9 mouse cellular contexts compared by ENCODE assay signal in the genomic region with DNA sequence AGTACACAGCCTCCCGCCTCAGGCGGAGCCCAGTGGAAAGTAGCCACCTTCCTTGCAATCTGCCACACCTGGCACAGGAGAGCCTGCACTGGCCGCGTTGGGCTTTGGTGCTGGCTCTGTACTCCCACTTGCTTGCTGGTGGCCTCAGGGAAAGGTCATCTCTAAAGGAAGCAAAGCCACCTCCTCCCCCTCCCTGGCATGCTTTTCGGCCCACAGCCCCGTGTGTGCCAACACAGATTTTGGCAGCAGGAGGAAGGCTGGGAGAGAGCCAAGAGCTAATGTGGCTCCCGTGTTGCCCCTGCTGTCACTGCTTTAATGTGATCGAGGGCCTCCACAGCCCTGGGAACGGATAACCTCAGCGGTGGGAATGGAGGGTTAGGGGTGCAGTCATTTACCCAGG.
DNase-seq lines count a peak whose midpoint lies in the region; ATAC-seq and TF ChIP-seq lines count a peak whose summit lies in the region.
"Had no signal": no experiment of that assay in that cellular context is flagged by ENCODE, and none has a peak within 500 bp of the region (broad histone marks: within the 10 kb centered on the region; RNA-seq: fewer than 3 reads in every experiment).

No protein-coding gene starts in this region.

- no peak overlapping the region for H3K9ac ChIP-seq in heart, embryonic 12.5 days
- H3K9ac ChIP-seq in forebrain, embryonic 15.5 days (replicated peaks): no peak overlapping the region
- 0 out of 2 replicates have a peak overlapping the region, but pooled peaks have one; percentile 24 for H3K9ac ChIP-seq in hindbrain, embryonic 13.5 days
- no peak overlapping the region for H3K9ac ChIP-seq in lung, postnatal 0 days (replicated peaks; ENCODE audit: low read depth)
- no peak overlapping the region for H3K9ac ChIP-seq in intestine, embryonic 16.5 days (ENCODE audit: low read depth, low read length)

- H3K4me1 ChIP-seq in heart, embryonic 12.5 days (replicated peaks): peaks cover 18% of the 10 kb centered on the region
- H3K4me1 ChIP-seq in forebrain, embryonic 15.5 days: peaks cover 52% of the 10 kb centered on the region
- peaks cover 67% of the 10 kb centered on the region for H3K4me1 ChIP-seq in hindbrain, embryonic 13.5 days (replicated peaks)
- H3K4me1 ChIP-seq in lung, postnatal 0 days (ENCODE audit: insufficient read depth, low read depth, low read length): no peaks in the 10 kb centered on the region
- peaks cover 8% of the 10 kb centered on the region for H3K4me1 ChIP-seq in intestine, embryonic 16.5 days (ENCODE audit: control insufficient read depth, insufficient read depth, low read length)

- 50% methylated on average over 10 of the region's 10 CpGs for WGBS in heart, embryonic 12.5 days
- WGBS in forebrain, embryonic 15.5 days: 11% methylated on average over 10 of the region's 10 CpGs
- WGBS in hindbrain, embryonic 13.5 days: 29% methylated on average over 10 of the region's 10 CpGs
- 43% methylated on average over 10 of the region's 10 CpGs for WGBS in lung, postnatal 0 days
- 54% methylated on average over 10 of the region's 10 CpGs for WGBS in intestine, embryonic 16.5 days

- H3K4me3 ChIP-seq in heart, embryonic 12.5 days: no peak overlapping the region
- no peak overlapping the region for H3K4me3 ChIP-seq in forebrain, embryonic 15.5 days
- no peak overlapping the region for H3K4me3 ChIP-seq in hindbrain, embryonic 13.5 days
- H3K4me3 ChIP-seq in lung, postnatal 0 days (ENCODE audit: low read depth, low read length): no peak overlapping the region
- no peak overlapping the region for H3K4me3 ChIP-seq in intestine, embryonic 16.5 days (ENCODE audit: low read length)

- no peak for TF ChIP-seq CTCF in lung, postnatal 0 days (IDR thresholded peaks at IDR 0.05)

- no peak overlapping the region for H3K27ac ChIP-seq in heart, embryonic 12.5 days (ENCODE audit: poor library complexity, severe bottlenecking)
- peak overlapping the region; percentile 63 for H3K27ac ChIP-seq in forebrain, embryonic 15.5 days (replicated peaks)
- peak overlapping the region; percentile 83 for H3K27ac ChIP-seq in hindbrain, embryonic 13.5 days
- no peak overlapping the region for H3K27ac ChIP-seq in lung, postnatal 0 days (ENCODE audit: low read length)
- H3K27ac ChIP-seq in intestine, embryonic 16.5 days (ENCODE audit: low read length): no peak overlapping the region
- H3K27ac ChIP-seq: left cerebral cortex, adult 2 months had no signal

- TF ChIP-seq EP300 in lung, postnatal 0 days (IDR thresholded peaks at IDR 0.05): no peak

- DNase-seq in heart, adult 11 months: peak; percentile 97
- DNase-seq in adrenal gland, postnatal 4 days (ENCODE audit: low spot score in 2 of 2): peak; percentile 20 to 56
- peak; percentile 14 for DNase-seq in lung, postnatal 0 days (ENCODE audit: low spot score)
- DNase-seq in natural killer cell, adult 2 months (ENCODE audit: low spot score in 2 of 2): no peak

- no peaks in the 10 kb centered on the region for H3K36me3 ChIP-seq in heart, embryonic 12.5 days
- no peaks in the 10 kb centered on the region for H3K36me3 ChIP-seq in forebrain, embryonic 15.5 days
- H3K36me3 ChIP-seq in hindbrain, embryonic 13.5 days: no peaks in the 10 kb centered on the region
- no peaks in the 10 kb centered on the region for H3K36me3 ChIP-seq in lung, postnatal 0 days (ENCODE audit: insufficient read depth, low read length)
- H3K36me3 ChIP-seq in intestine, embryonic 16.5 days (ENCODE audit: control insufficient read depth, insufficient read depth, low read length): no peaks in the 10 kb centered on the region

- peaks cover 21% of the 10 kb centered on the region for H3K27me3 ChIP-seq in heart, embryonic 12.5 days (replicated peaks)
- peaks cover 16% of the 10 kb centered on the region; the same call in 1 of the 2 replicates for H3K27me3 ChIP-seq in forebrain, embryonic 15.5 days
- H3K27me3 ChIP-seq in hindbrain, embryonic 13.5 days: 0 out of 2 replicates have a peak, but pooled peaks cover 6% of the 10 kb centered on the region
- no peaks in the 10 kb centered on the region for H3K27me3 ChIP-seq in lung, postnatal 0 days (replicated peaks; ENCODE audit: insufficient read depth, low read length)
- no peaks in the 10 kb centered on the region for H3K27me3 ChIP-seq in intestine, embryonic 16.5 days (replicated peaks; ENCODE audit: control insufficient read depth, insufficient read depth, low read length)

- H3K9me3 ChIP-seq in heart, embryonic 12.5 days (replicated peaks): no peaks in the 10 kb centered on the region
- no peaks in the 10 kb centered on the region for H3K9me3 ChIP-seq in forebrain, embryonic 15.5 days
- no peaks in the 10 kb centered on the region for H3K9me3 ChIP-seq in hindbrain, embryonic 13.5 days
- no peaks in the 10 kb centered on the region for H3K9me3 ChIP-seq in lung, postnatal 0 days (ENCODE audit: low read length)
- no peaks in the 10 kb centered on the region for H3K9me3 ChIP-seq in intestine, embryonic 16.5 days (ENCODE audit: control insufficient read depth, low read length)

- no peak for ATAC-seq in heart, embryonic 12.5 days (ENCODE audit: insufficient number of reproducible peaks, low FRiP score)
- ATAC-seq in forebrain, embryonic 15.5 days (replicated peaks): peak; percentile 61
- peak; percentile 41 for ATAC-seq in hindbrain, embryonic 13.5 days (ENCODE audit: low FRiP score)
- no peak for ATAC-seq in lung, postnatal 0 days
- ATAC-seq in intestine, embryonic 16.5 days: no peak

- H3K4me2 ChIP-seq in heart, embryonic 12.5 days: no peak overlapping the region
- peak overlapping the region; percentile 43; the same call in 1 of the 2 replicates for H3K4me2 ChIP-seq in forebrain, embryonic 15.5 days (replicated peaks)
- peak overlapping the region; percentile 52; the same call in 1 of the 2 replicates for H3K4me2 ChIP-seq in hindbrain, embryonic 13.5 days
- no peak overlapping the region for H3K4me2 ChIP-seq in lung, postnatal 0 days (replicated peaks; ENCODE audit: low read depth, low read length)
- no peak overlapping the region for H3K4me2 ChIP-seq in intestine, embryonic 16.5 days (ENCODE audit: low read depth, low read length)

Comparison
In these comparisons a context has a peak if more than half of its experiments do, and no peak if none do; other contexts are left out.
1. DNase-seq: peak in heart, adult 11 months (single experiment), adrenal gland, postnatal 4 days (2 of 2) and lung, postnatal 0 days (single experiment); none in natural killer cell, adult 2 months (0 of 2).
2. ATAC-seq: peak in forebrain, embryonic 15.5 days (single experiment) and hindbrain, embryonic 13.5 days (single experiment); none in heart, embryonic 12.5 days (single experiment), lung, postnatal 0 days (single experiment) and intestine, embryonic 16.5 days (single experiment).
3. H3K27ac ChIP-seq: peak in forebrain, embryonic 15.5 days (single experiment) and hindbrain, embryonic 13.5 days (single experiment); none in heart, embryonic 12.5 days (single experiment), lung, postnatal 0 days (single experiment) and intestine, embryonic 16.5 days (single experiment).
4. H3K4me2 ChIP-seq: peak in forebrain, embryonic 15.5 days (single experiment) and hindbrain, embryonic 13.5 days (single experiment); none in heart, embryonic 12.5 days (single experiment), lung, postnatal 0 days (single experiment) and intestine, embryonic 16.5 days (single experiment).